Mouse (Mus musculus): ENCODE measurements at regions not wholly inside any gene's neighbourhood (a gene's known extent, or its start where the extent isn't known, plus 50 kb on each side); places are given as distances from the start of the nearest gene placed in this dataset.

GRCm38 (mm10) chr5:33516211-33516610 is 82.4 kb upstream of the Nkx1-1 start:
- TF ChIP-seq CEBPB (IDR thresholded peaks at IDR 0.05; ENCODE audit: low read depth) (no peak), CTCF (IDR thresholded peaks at IDR 0.05; ENCODE audit: control insufficient read depth, insufficient read depth, insufficient read length) (no peak), MYOD1 (IDR thresholded peaks at IDR 0.05; ENCODE audit: control insufficient read depth, insufficient read length, low read depth) (no peak), MAX (IDR thresholded peaks at IDR 0.05) (no peak), MYOG (IDR thresholded peaks at IDR 0.05; ENCODE audit: control insufficient read depth, extremely low read depth, insufficient read length) (no peak), USF1 (IDR thresholded peaks at IDR 0.05; ENCODE audit: low read depth) (no peak), FOSL1 (IDR thresholded peaks at IDR 0.05; ENCODE audit: insufficient read depth, low read length, poor library complexity, severe bottlenecking) (no peak)

Measured in C2C12 (cell line).